Mouse (Mus musculus) kidney, embryonic 14.5 days (tissue): ENCODE data around the gene Pam. TPM values are rescaled to one million over a fixed set of nuclear protein-coding genes. Genes with fewer than 3 reads are reported as not detected.
"Not testable (repeated sequence)": the region's sequence is repeated elsewhere in the genome, so short reads cannot be mapped to it uniquely, and the experiment has no call there.

Experiments used
- ATAC-seq: fragments of 200-750 bp; cut with Nextera tagmentation; 2 replicates; pipeline ENCODE4 v1.8.0; 2017; ENCODE audit warnings: moderate number of reproducible peaks, mild to moderate bottlenecking, moderate TSS enrichment, moderate library complexity; ENCODE audit not compliant: low FRiP score, low TSS enrichment
- H3K27ac ChIP-seq: fragments of 300-500 bp; sonication (generic); 2 replicates; pipeline ENCODE4 v1.5.1; 2014; ENCODE audit warnings: low read depth, mild to moderate bottlenecking, low read length, moderate library complexity, mixed read lengths
- H3K27me3 ChIP-seq: fragments of 300-500 bp; sonication (generic); 2 replicates; pipeline ENCODE4 v1.6.1; 2014; ENCODE audit warnings: mild to moderate bottlenecking, low read length; ENCODE audit not compliant: control insufficient read depth, insufficient read depth
- H3K36me3 ChIP-seq: fragments of 300-500 bp; sonication (generic); 2 replicates; pipeline ENCODE4 v1.6.1; 2014; ENCODE audit warnings: low read length, mixed read lengths; ENCODE audit not compliant: control insufficient read depth, insufficient read depth
- H3K4me1 ChIP-seq: fragments of 300-500 bp; sonication (generic); 2 replicates; pipeline ENCODE4 v1.6.1; 2014; ENCODE audit warnings: low read length, mixed read lengths; ENCODE audit not compliant: control insufficient read depth, insufficient read depth
- H3K4me2 ChIP-seq: fragments of 300-500 bp; sonication (generic); replicated peaks from 2 replicates; pipeline ENCODE4 v1.6.1; 2014; ENCODE audit warnings: low read depth, mild to moderate bottlenecking, low read length
- H3K4me3 ChIP-seq: fragments of 300-500 bp; sonication (generic); 2 replicates; pipeline ENCODE4 v1.5.1; 2014; ENCODE audit warnings: mild to moderate bottlenecking, low read length
- H3K9ac ChIP-seq: fragments of 300-500 bp; sonication (generic); 2 replicates; pipeline ENCODE4 v1.6.1; 2014; ENCODE audit warnings: low read depth, mild to moderate bottlenecking, low read length, moderate library complexity
- H3K9me3 ChIP-seq: fragments of 300-500 bp; sonication (generic); 2 replicates; pipeline ENCODE4 v1.6.1; 2016; ENCODE audit warnings: low read length; ENCODE audit not compliant: control insufficient read depth
- WGBS: fragments of 180-500 bp; shearing (Covaris S2); extraction: QIAGEN DNeasy Blood & Tissue Kit; methylation state at CpG from one replicate; pipeline ENCODE4 v1.1.7; 2014; 5-methylcytosine and 5-hydroxymethylcytosine counted together
- polyA plus RNA-seq: library from polyadenylated mRNA; unstranded; fragments of >200 nt; fragmentation: Nextera tagmentation; extraction: Ambion mirVana; gene quantifications from 2 replicates; pipeline ENCODE4 v1.2.1, GENCODE M21; 2014

The Pam gene
- polyA plus RNA-seq, 1 experiment from 2014 or later = 31.9 TPM

- Histone ChIP-seq H3K9me3 (no peaks in the 10 kb centered on the region), H3K9ac (no peak overlapping the region), H3K4me1 (0 out of 2 replicates have a peak, but pooled peaks cover 3% of the 10 kb centered on the region), H3K27ac (no peak overlapping the region), H3K4me3 (peak overlapping the region; percentile 68; the same call in 1 of the 2 replicates), H3K27me3 (no peaks in the 10 kb centered on the region), H3K36me3 (no peaks in the 10 kb centered on the region), H3K4me2 (peak overlapping the region; percentile 84)
- 61% methylated on average over 13 of the region's 13 CpGs for WGBS
- ATAC-seq = no peak
Observed at GRCm38 (mm10) chr1:97976072-97976471, 119.4 kb downstream of the Pam start.

GRCm38 (mm10) chr1:97974968-97975367, 120.5 kb downstream of the Pam start:
- no peak overlapping the region for H3K4me2 ChIP-seq

GRCm38 (mm10) chr1:97969765-97970164, 125.7 kb downstream of the Pam start:
- Histone ChIP-seq H3K4me1 (no peaks in the 10 kb centered on the region), H3K9me3 (no peaks in the 10 kb centered on the region), H3K4me2 (no peak overlapping the region), H3K36me3 (no peaks in the 10 kb centered on the region), H3K4me3 (no peak overlapping the region), H3K9ac (no peak overlapping the region), H3K27ac (no peak overlapping the region), H3K27me3 (no peaks in the 10 kb centered on the region)
- WGBS = 48% methylated on average over 4 of the region's 4 CpGs
- ATAC-seq = no peak

More at GRCm38 (mm10) chr1:97974968-97975367, 120.5 kb downstream of the Pam start:
- WGBS = 56% methylated on average over 11 of the region's 11 CpGs
- Histone ChIP-seq H3K4me3 (no peak overlapping the region), H3K4me1 (0 out of 2 replicates have a peak, but pooled peaks cover 3% of the 10 kb centered on the region), H3K9me3 (no peaks in the 10 kb centered on the region), H3K36me3 (no peaks in the 10 kb centered on the region), H3K27ac (no peak overlapping the region), H3K9ac (no peak overlapping the region), H3K27me3 (no peaks in the 10 kb centered on the region)
- no peak for ATAC-seq

- no peak overlapping the region for H3K9ac ChIP-seq
- H3K4me3 ChIP-seq = no peak overlapping the region
- H3K9me3 ChIP-seq = no peaks in the 10 kb centered on the region
- H3K36me3 ChIP-seq = no peaks in the 10 kb centered on the region
- H3K27ac ChIP-seq = no peak overlapping the region
- no peak overlapping the region for H3K4me2 ChIP-seq
- H3K27me3 ChIP-seq = no peaks in the 10 kb centered on the region
- WGBS = 82% methylated on average over 2 of the region's 2 CpGs
- H3K4me1 ChIP-seq = no peaks in the 10 kb centered on the region
- no peak for ATAC-seq
Observed at GRCm38 (mm10) chr1:97963711-97964110, 131.7 kb downstream of the Pam start.

GRCm38 (mm10) chr1:97962134-97962533, 133.3 kb downstream of the Pam start:
- no peak overlapping the region for H3K4me3 ChIP-seq
- no peak for ATAC-seq
- H3K36me3 ChIP-seq = no peaks in the 10 kb centered on the region
- H3K27me3 ChIP-seq = no peaks in the 10 kb centered on the region
- H3K27ac ChIP-seq = no peak overlapping the region
- no peak overlapping the region for H3K9ac ChIP-seq
- 79% methylated on average over 7 of the region's 7 CpGs for WGBS
- no peaks in the 10 kb centered on the region for H3K9me3 ChIP-seq
- no peaks in the 10 kb centered on the region for H3K4me1 ChIP-seq
- H3K4me2 ChIP-seq = no peak overlapping the region

- no peak overlapping the region for H3K4me3 ChIP-seq
- no peaks in the 10 kb centered on the region for H3K4me1 ChIP-seq
- ATAC-seq = no peak
- no peaks in the 10 kb centered on the region for H3K36me3 ChIP-seq
- H3K27ac ChIP-seq = no peak overlapping the region
- WGBS = 91% methylated on average over 3 of the region's 3 CpGs
- no peak overlapping the region for H3K9ac ChIP-seq
- no peaks in the 10 kb centered on the region for H3K9me3 ChIP-seq
- H3K4me2 ChIP-seq = no peak overlapping the region
- no peaks in the 10 kb centered on the region for H3K27me3 ChIP-seq
Observed at GRCm38 (mm10) chr1:97960681-97961080, 134.8 kb downstream of the Pam start.

GRCm38 (mm10) chr1:97960124-97960523, 135.3 kb downstream of the Pam start:
- 91% methylated on average over 6 of the region's 6 CpGs for WGBS
- no peaks in the 10 kb centered on the region for H3K9me3 ChIP-seq
- H3K4me2 ChIP-seq = no peak overlapping the region
- no peak overlapping the region for H3K9ac ChIP-seq
- no peak overlapping the region for H3K27ac ChIP-seq
- no peak overlapping the region for H3K4me3 ChIP-seq
- no peaks in the 10 kb centered on the region for H3K27me3 ChIP-seq
- H3K36me3 ChIP-seq = no peaks in the 10 kb centered on the region
- ATAC-seq = no peak
- H3K4me1 ChIP-seq = no peaks in the 10 kb centered on the region

- no peak overlapping the region for H3K27ac ChIP-seq
- no peak overlapping the region for H3K4me2 ChIP-seq
- no peak overlapping the region for H3K9ac ChIP-seq
- no peak for ATAC-seq
- H3K27me3 ChIP-seq = no peaks in the 10 kb centered on the region
- H3K36me3 ChIP-seq = no peaks in the 10 kb centered on the region
- 90% methylated on average over 4 of the region's 4 CpGs for WGBS
- no peaks in the 10 kb centered on the region for H3K4me1 ChIP-seq
- H3K9me3 ChIP-seq = no peaks in the 10 kb centered on the region
- no peak overlapping the region for H3K4me3 ChIP-seq
Observed at GRCm38 (mm10) chr1:97958759-97959158, 136.7 kb downstream of the Pam start.

- not testable (repeated sequence) for H3K4me1 ChIP-seq, H3K36me3 ChIP-seq, H3K9ac ChIP-seq, H3K27ac ChIP-seq, H3K4me3 ChIP-seq, H3K9me3 ChIP-seq, H3K27me3 ChIP-seq, ATAC-seq, H3K4me2 ChIP-seq
- 89% methylated on average over 17 of the region's 17 CpGs for WGBS
Observed at GRCm38 (mm10) chr1:97949258-97949657, 146.2 kb downstream of the Pam start.
